Mouse (Mus musculus) forelimb bud, embryonic 11.5 days (tissue): ENCODE results near the gene Fanca.

Experiments
- DNase-seq: peaks from one replicate; pipeline ENCODE4 v3.0.0-alpha.2; 2012; ENCODE audit warnings: low read depth, low spot score

Fanca gene

GRCm38 (mm10) chr8:123318467-123318911, at the start of gene Fanca:
Fanca (minus strand) TSS chr8:123318576.
- peak; percentile 94 for DNase-seq

- peak; percentile 75 for DNase-seq
Observed at GRCm38 (mm10) chr8:123361082-123361739, 42.8 kb upstream of the Fanca start.

- DNase-seq, result no peak
Observed at GRCm38 (mm10) chr8:123353216-123353615, 34.8 kb upstream of the Fanca start.

- no peak for DNase-seq
Observed at GRCm38 (mm10) chr8:123352786-123353185, 34.4 kb upstream of the Fanca start.

- no peak for DNase-seq
Observed at GRCm38 (mm10) chr8:123352118-123352517, 33.7 kb upstream of the Fanca start.

GRCm38 (mm10) chr8:123349073-123349472, 30.7 kb upstream of the Fanca start:
- DNase-seq, result no peak

- no peak for DNase-seq
Observed at GRCm38 (mm10) chr8:123348237-123348843, 30.0 kb upstream of the Fanca start.

- DNase-seq, result no peak
Observed at GRCm38 (mm10) chr8:123347293-123347692, 28.9 kb upstream of the Fanca start.

- DNase-seq, result no peak
Observed at GRCm38 (mm10) chr8:123345856-123346255, 27.5 kb upstream of the Fanca start.

- DNase-seq, result no peak
Observed at GRCm38 (mm10) chr8:123345135-123345534, 26.8 kb upstream of the Fanca start.

- no peak for DNase-seq
Observed at GRCm38 (mm10) chr8:123343422-123343821, 25.0 kb upstream of the Fanca start.

GRCm38 (mm10) chr8:123342911-123343310, 24.5 kb upstream of the Fanca start:
- no peak for DNase-seq

GRCm38 (mm10) chr8:123342253-123342652, 23.9 kb upstream of the Fanca start:
- no peak for DNase-seq

- DNase-seq, result no peak
Observed at GRCm38 (mm10) chr8:123341040-123342015, 23.0 kb upstream of the Fanca start.

- no peak for DNase-seq
Observed at GRCm38 (mm10) chr8:123340071-123340470, 21.7 kb upstream of the Fanca start.

- no peak for DNase-seq
Observed at GRCm38 (mm10) chr8:123337475-123337874, 19.1 kb upstream of the Fanca start.

GRCm38 (mm10) chr8:123334467-123334866, 16.1 kb upstream of the Fanca start:
- DNase-seq, result no peak

GRCm38 (mm10) chr8:123333864-123334263, 15.5 kb upstream of the Fanca start:
- DNase-seq, result no peak

GRCm38 (mm10) chr8:123333091-123333587, 14.8 kb upstream of the Fanca start:
- DNase-seq, result no peak

GRCm38 (mm10) chr8:123332262-123333090, 14.1 kb upstream of the Fanca start, which contains the start of gene Spire2:
Spire2 (plus strand) TSS chr8:123332713.
- DNase-seq, result peak; percentile 70

- no peak for DNase-seq
Observed at GRCm38 (mm10) chr8:123331810-123332209, 13.4 kb upstream of the Fanca start.
